Mouse (Mus musculus): Measurements from ENCODE around the gene Zfp937.
"Not testable (repeated sequence)": the region's sequence is repeated elsewhere in the genome, so short reads cannot be mapped to it uniquely, and the experiment has no call there.

Gene Zfp937

GRCm38 (mm10) chr2:150217600-150218362 is at the start of gene Zfp937:
Gene Zfp937 (plus strand): TSS chr2:150218073.
- peak; percentile 35 to 63 for DNase-seq (ENCODE audit: low spot score in 2 of 2)

GRCm38 (mm10) chr2:150173833-150174232 is 44.0 kb upstream of the Zfp937 start:
- no peak for DNase-seq (ENCODE audit: low spot score in 2 of 2)

- not testable (repeated sequence) for DNase-seq (ENCODE audit: low spot score in 2 of 2)
Measured at GRCm38 (mm10) chr2:150179579-150179978, 38.3 kb upstream of the Zfp937 start, which contains the start of gene Gm10770. Gene Gm10770 (minus strand): TSS chr2:150179679.

- not testable (repeated sequence) for DNase-seq (ENCODE audit: low spot score in 2 of 2)
Measured at GRCm38 (mm10) chr2:150181046-150181445, 36.8 kb upstream of the Zfp937 start.

- not testable (repeated sequence) for DNase-seq (ENCODE audit: low spot score in 2 of 2)
Measured at GRCm38 (mm10) chr2:150181570-150181999, 36.3 kb upstream of the Zfp937 start, which contains the start of gene Gm14139. Gene Gm14139 (plus strand): TSS chr2:150181755.

GRCm38 (mm10) chr2:150218363-150218725 is 471 bp downstream of the Zfp937 start:
- DNase-seq (ENCODE audit: low spot score in 2 of 2): not testable (repeated sequence)

GRCm38 (mm10) chr2:150223263-150223662 is 5.4 kb downstream of the Zfp937 start:
- not testable (repeated sequence) for DNase-seq (ENCODE audit: low spot score in 2 of 2)

- no peak for DNase-seq (ENCODE audit: low spot score in 2 of 2)
Measured at GRCm38 (mm10) chr2:150243211-150243610, 25.3 kb downstream of the Zfp937 start.

GRCm38 (mm10) chr2:150255491-150255890 is 37.6 kb downstream of the Zfp937 start, which contains the start of gene Gm21994:
Gene Gm21994 (minus strand): TSS chr2:150255591.
- DNase-seq (ENCODE audit: low spot score in 2 of 2): not testable (repeated sequence)

GRCm38 (mm10) chr2:150256861-150257260 is 39.0 kb downstream of the Zfp937 start:
- not testable (repeated sequence) for DNase-seq (ENCODE audit: low spot score in 2 of 2)

- DNase-seq (ENCODE audit: low spot score in 2 of 2): not testable (repeated sequence)
Measured at GRCm38 (mm10) chr2:150257291-150257690, 39.4 kb downstream of the Zfp937 start, which contains the start of gene Gm14124. Gene Gm14124 (plus strand): TSS chr2:150257517.

All from cerebellum, postnatal 4 days (tissue).